ENCODE assay signal across 8 mouse cellular contexts in genomic region chr12:112473777-112474176, GRCm38 (mm10). TPM values are rescaled to one million over a fixed set of nuclear protein-coding genes. Genes with fewer than 3 reads are reported as not detected.
A peak's percentile ranks its signal among the peaks of the same experiment; 100 is the strongest.
DNase-seq lines count a peak whose midpoint lies in the region; ATAC-seq lines count a peak whose summit lies in the region.
"Had no signal": no experiment of that assay in that cellular context is flagged by ENCODE, and none has a peak within 500 bp of the region (broad histone marks: within the 10 kb centered on the region; RNA-seq: fewer than 3 reads in every experiment).

No protein-coding gene starts in this region.

- H3K4me1 ChIP-seq in midbrain, embryonic 15.5 days, result peaks cover 26% of the 10 kb centered on the region
- H3K4me1 ChIP-seq: stomach, embryonic 15.5 days had no signal

- 0 out of 2 replicates have a peak, but pooled peaks cover 14% of the 10 kb centered on the region for H3K27me3 ChIP-seq in midbrain, embryonic 15.5 days (replicated peaks)

- H3K4me2 ChIP-seq in midbrain, embryonic 15.5 days, result no peak overlapping the region
- H3K4me2 ChIP-seq: stomach, embryonic 15.5 days had no signal

- DNase-seq in adrenal gland, adult 2 months, result peak; percentile 84
- peak; percentile 94 for DNase-seq in embryo, embryonic 10 days (ENCODE audit: low spot score)
- peak; percentile 60 for DNase-seq in gastrocnemius, postnatal 25 days
- peak; percentile 72 for DNase-seq in kidney, adult 11 months
- peak; percentile 71 to 78 for DNase-seq in left cerebral cortex, postnatal 36 days (ENCODE audit: low spot score in 2 of 2)
- DNase-seq in spleen, postnatal 10 days (ENCODE audit: low spot score in 2 of 2), result peak; percentile 49 to 80

- H3K9ac ChIP-seq in midbrain, embryonic 15.5 days, result no peak overlapping the region
- H3K9ac ChIP-seq: stomach, embryonic 15.5 days had no signal

- 13% methylated on average over 9 of the region's 9 CpGs for WGBS in midbrain, embryonic 15.5 days

- no peak overlapping the region for H3K27ac ChIP-seq in midbrain, embryonic 15.5 days
- H3K27ac ChIP-seq: stomach, embryonic 15.5 days had no signal

- ATAC-seq in midbrain, embryonic 15.5 days (replicated peaks), result peak; percentile 76

- H3K4me3 ChIP-seq in midbrain, embryonic 15.5 days, result no peak overlapping the region
- H3K4me3 ChIP-seq: stomach, embryonic 15.5 days had no signal

- no peaks in the 10 kb centered on the region for H3K36me3 ChIP-seq in midbrain, embryonic 15.5 days (replicated peaks)
- H3K36me3 ChIP-seq: stomach, embryonic 15.5 days had no signal

- no peaks in the 10 kb centered on the region for H3K9me3 ChIP-seq in midbrain, embryonic 15.5 days
- H3K9me3 ChIP-seq: stomach, embryonic 15.5 days had no signal

- intact Hi-C loops in left cerebral cortex, postnatal 36 days (cut with DNase I), result loop anchor here (1.0 to 2.0 kb wide), 2 partner anchors 63 to 328 kb away; no protein-coding TSS in a partner anchor

RNA-seq across cellular contexts. Expression of gene A530016L24Rik, which starts 15.5 kb away (rescaled TPM):
- 10 to 100 TPM; 40.0 to 45.4 TPM for total RNA-seq in adrenal gland, adult 2 months (2021)
- polyA plus RNA-seq in adrenal gland, adult 2 months (2012; rRNA removed), result 61.5 and 92.3 TPM in 2 replicates
- total RNA-seq in gastrocnemius, postnatal 25 days (2021), result 1 to 10 TPM in 1 of 2 experiments, under 1 TPM in 1; 0.69 to 5.5 TPM
- total RNA-seq in left cerebral cortex, postnatal 36 days (2021), result under 1 TPM in 1 of 2 experiments, not detected in 1; 0.22 TPM
- 0.22 and 0.24 TPM in 2 replicates for polyA plus RNA-seq in midbrain, embryonic 15.5 days (2015; fragmentation: Nextera tagmentation; extraction: Ambion mirVana)

RNA-seq across cellular contexts. Expression of gene Tmem179, which starts 42.8 kb away (rescaled TPM):
- 10 to 100 TPM in 1 of 2 experiments, 1 to 10 TPM in 1; 2.7 to 10.5 TPM for total RNA-seq in adrenal gland, adult 2 months (2021)
- polyA plus RNA-seq in adrenal gland, adult 2 months (2012; rRNA removed), result 6.1 and 8.8 TPM in 2 replicates
- total RNA-seq in gastrocnemius, postnatal 25 days (2021), result under 1 TPM in 1 of 2 experiments, not detected in 1; 0.18 TPM
- 100 to 1,000 TPM; 120 to 140 TPM for total RNA-seq in left cerebral cortex, postnatal 36 days (2021)
- polyA plus RNA-seq in midbrain, embryonic 15.5 days (2015; fragmentation: Nextera tagmentation; extraction: Ambion mirVana), result 87.0 and 90.2 TPM in 2 replicates

Comparison
In these comparisons a context has a peak if more than half of its experiments do, and no peak if none do; other contexts are left out.
1. RNA of gene A530016L24Rik, which starts 15.5 kb away (total RNA-seq): 40.0 to 45.4 TPM in adrenal gland, adult 2 months; 0.69 to 5.5 TPM in gastrocnemius, postnatal 25 days and 0.22 TPM in left cerebral cortex, postnatal 36 days; every median in the first group is over 4 times any median in the second.
2. RNA of gene Tmem179, which starts 42.8 kb away (total RNA-seq): 120 to 140 TPM in left cerebral cortex, postnatal 36 days; 2.7 to 10.5 TPM in adrenal gland, adult 2 months and 0.18 TPM in gastrocnemius, postnatal 25 days; every median in the first group is over 10 times any median in the second.
3. Peak in every context shown above with its lines, with median percentiles within 50 percentile points of each other: DNase-seq.